Mouse (Mus musculus) MN1 (cell line): ENCODE results near the gene Dmxl2.

Source experiments
- DNase-seq: peaks from one replicate; pipeline ENCODE4 v3.0.0-alpha.2; 2016; ENCODE audit warnings: low spot score

Gene Dmxl2

DNA sequence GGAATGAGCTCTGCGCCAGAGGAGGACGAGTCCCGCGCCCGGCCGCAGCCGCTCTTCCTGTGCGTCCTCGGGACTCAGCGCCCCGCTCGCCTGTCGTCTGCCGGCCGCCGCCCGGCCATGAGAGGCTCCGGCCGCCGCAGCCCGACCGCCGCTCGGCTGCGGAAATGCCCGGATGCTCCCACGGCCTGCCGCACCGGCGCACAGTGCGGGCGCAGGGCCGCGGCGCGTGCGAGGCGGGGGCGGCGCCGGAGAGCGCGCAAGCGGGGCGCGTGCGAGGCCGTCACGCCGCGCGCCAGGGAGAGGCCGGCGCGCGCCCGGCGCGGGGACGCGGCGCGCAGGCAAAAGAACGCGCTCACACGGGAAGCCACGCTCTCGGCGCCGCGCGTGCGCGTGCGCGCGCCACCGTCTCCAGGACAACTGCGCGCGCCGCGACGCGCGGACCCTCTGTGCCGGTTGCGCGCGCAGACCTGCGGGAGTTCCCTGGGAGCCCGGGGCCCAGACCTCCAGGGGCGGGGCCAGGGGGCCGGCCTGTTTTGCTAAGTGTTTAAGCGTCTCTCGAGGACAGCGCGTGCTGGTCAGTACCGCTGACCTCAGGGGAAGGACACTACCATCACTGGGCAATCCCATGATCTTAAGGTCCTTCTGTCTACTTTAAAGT lies at the start of gene Dmxl2:
Dmxl2 (minus strand) TSS at position 174 of the 658 bp plus-strand sequence.
- DNase-seq, result peak; percentile 99

DNA sequence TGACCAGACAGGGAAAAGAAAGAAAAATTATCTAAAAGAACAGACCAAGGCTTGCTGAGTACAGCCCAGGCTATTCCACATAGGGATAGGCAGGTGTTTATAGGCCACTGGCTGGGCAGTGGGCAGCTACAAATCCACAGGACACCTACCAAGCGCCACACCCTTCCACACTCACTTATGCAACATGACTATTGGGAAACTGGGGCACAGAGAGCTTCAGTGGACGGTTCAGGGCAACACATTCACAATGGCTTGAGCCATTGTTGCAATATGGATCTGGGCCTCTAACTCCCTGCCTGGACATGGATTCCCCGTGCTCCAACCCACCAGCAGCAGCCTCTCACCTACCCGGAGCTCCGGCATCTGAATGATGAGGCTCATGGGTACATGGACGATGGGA lies 48.0 kb upstream of the Dmxl2 start:
- DNase-seq, result no peak

DNA sequence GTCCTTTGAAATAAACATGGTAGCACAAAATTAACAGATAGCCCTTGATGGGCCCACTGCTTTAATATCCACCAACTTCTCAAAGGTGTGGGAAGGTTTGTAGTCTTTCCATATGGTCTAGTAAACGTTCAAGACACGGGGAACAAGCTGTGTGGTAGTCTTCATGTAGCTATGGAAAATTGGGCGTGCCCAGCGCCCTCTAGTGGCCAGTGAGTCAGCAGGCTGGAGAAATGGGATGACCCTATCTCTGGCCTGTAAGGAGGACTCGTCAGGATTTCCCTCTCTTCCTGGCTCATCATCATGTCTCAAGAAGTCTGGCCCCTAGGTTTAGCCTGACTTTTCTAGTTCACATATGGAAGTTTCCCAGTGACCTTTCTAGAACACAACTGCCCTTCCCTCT lies 46.1 kb upstream of the Dmxl2 start:
- peak; percentile 47 for DNase-seq

DNA sequence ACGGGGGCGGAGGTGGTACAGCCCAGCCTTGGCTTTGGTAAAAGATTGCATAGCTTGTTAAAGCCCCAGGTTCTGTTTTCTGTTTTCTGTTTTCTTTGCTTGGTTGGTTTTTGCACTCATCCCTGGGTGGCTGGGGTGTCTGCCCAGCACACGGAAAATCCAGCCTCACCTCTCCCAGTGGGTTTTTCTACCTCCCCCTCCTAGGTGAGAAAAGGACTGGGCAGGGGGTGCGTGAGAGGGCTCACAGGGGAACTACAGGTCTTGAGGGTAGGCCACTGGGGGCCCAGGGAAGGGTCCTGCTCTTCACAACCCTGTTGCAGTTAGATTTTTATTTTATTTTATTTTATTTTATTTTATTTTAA lies 43.5 kb upstream of the Dmxl2 start:
- no peak for DNase-seq

DNA sequence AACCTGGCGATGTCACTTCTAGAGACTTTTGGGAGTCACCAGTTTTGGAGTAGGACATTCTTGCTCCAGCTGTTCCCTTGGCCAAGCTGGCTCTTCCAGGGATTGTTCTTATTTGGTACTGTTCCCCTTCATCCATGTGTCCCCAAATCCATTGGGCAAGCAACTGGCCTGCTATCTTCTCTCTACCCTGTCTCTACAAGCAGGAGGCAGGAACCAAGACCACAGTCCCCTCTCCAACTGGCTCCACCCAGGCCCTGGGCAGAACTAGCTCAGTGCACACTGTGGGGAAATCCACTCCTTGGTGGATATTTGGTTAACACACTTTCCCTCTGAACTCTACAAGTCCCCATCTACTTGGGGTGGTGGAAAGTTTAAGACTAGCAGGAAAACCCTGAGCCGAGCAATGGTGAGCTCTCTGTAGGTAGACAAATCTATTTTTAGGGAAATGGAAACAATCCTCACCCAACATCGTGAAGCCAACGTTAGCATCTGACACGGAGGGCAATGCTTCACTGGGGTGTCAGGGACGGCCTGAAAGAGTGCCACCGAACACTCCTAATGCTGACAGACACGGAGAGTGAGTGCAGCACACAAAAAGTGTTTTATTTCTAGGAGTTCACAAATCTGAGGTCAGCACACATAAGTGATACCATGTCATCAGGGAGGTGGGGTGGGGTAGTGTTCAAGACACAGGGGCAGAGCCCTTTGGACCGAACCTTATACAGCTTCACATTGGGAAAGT lies 43.0 kb upstream of the Dmxl2 start:
- DNase-seq, result no peak

DNA sequence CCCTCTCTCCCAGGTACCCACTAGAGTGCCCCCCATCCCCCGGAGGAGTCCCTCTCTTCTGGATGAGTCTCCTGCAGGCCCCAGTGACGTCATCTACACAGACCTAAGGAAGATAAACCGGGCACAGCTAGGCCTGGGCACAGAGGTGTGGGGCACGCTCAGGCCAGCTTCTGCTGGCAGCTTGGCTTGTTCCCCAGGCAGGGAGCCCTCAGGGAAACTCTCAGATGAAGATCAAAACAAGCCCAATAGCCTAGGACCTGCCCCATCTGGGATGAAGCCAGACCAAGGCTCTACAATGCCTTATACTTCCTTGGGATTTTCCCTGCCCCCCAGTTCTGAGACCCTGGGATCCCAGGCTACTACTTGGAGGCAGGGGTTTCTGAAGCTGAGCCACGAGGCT lies 39.4 kb upstream of the Dmxl2 start:
- DNase-seq, result no peak

DNA sequence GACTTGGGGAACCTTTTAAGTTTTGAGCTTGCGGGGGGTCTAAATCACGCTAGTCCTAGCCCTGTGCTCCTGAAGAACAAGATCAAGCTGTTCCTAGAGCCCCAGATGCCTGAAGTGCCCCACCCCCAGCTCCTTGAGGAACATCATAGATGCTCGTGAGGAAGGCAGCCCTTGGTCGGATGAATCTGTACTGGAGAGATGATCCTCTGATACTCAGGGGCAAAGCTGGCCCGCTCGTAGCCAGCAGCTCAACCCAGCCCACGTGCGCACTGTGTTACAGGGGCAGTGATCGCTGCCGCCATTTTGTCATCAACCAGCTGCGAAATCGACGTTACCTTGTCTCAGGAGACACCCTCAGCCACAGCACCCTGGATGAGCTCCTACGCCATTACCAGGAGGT lies 37.3 kb upstream of the Dmxl2 start, which contains the start of gene Sh2d7:
Sh2d7 (plus strand) TSS at position 301 of the 400 bp plus-strand sequence.
- no peak for DNase-seq

DNA sequence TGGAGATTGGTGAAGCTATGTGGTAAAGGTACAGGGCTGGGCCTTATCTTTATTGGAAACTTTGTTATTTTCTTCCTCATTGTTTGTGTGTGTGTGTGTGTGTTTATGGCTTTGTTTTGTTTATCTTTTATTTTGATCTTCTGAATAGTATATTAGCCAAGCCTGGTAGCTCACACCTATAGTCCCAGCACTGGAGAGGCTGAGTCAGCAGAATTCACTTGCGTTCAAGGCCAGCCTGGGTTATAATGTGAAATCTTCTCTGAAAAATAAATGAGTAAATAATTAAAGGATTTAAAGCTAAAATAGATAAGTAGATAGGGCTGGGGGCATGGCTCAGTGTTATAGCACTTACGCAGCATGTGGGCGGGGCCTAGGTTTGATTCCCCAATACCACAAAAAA lies 36.8 kb upstream of the Dmxl2 start:
- no peak for DNase-seq

DNA sequence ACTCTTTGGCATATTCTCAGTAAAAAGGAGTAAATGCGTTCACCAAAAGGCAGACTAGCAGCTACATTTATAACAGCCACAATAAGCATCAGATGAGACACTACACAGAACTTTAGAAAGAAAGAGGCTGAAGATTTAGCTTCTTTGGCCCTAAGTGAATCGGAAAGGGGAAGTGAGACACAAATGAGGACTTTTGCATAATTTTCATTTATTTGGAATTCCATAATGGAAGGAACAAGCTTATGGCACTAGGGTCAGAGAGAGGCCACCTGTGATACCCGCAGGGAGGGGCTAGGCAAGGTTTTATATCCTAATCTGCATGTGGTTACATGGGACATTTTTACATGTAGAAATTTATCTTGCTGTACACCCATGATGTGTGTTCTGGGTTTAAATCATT lies 36.1 kb upstream of the Dmxl2 start:
- DNase-seq, result no peak

DNA sequence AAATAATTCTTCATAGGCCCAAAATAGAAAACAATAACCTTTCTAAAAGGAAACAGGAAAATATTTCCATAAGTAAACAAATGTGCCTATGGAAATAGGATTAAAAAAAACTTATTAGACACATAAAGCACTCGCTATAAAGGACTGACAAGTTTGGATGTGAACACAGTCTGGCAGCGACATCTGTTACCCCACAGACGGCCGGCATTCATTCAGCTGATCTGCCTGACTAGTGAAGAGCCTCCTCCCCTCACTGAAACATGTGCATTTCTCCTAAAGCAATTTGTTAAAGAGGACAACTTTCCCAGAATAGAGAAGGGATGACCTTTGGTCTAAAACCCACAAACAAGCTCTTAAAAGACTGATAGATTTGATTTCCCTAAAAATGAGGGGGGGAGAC lies 35.6 kb upstream of the Dmxl2 start:
- DNase-seq, result no peak

DNA sequence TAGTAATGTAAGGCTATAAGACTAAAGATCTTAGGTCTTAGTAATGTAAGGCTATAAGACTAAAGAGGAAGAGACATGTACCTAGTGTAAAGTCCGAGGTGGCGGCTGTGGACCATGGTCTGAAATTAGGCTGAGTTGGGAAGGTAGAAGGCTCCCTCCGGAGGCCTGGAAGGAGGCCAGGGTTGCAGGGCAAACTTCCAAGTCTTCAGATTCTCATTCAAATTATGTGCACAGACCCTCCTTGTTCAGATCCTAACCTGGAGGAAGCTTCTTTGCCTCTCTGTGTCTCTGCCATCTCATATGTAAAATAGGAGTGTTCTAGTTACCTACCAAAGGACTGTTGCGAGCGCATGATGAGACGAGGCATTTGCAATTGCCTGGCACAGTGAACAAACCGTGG lies 34.8 kb upstream of the Dmxl2 start:
- no peak for DNase-seq

DNA sequence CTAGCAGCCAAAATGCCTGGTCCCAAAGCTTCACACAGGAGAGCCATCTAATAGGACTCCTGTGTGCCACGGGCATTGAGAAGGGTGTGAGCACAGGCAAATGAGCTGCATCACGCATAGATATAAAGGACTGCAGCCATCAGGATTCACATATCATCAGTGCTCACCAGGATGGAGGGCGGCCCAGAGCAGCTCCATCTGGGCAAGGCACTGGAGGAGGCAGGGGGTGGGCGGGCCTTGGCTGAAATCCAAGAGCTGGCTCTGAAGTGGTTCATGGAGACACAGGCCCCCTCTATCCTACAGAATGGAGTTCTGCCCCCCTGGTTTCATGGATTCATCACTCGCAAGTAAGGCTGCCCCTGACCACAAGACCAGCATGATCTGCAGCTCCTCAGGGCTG lies 32.5 kb upstream of the Dmxl2 start:
- peak; percentile 30 for DNase-seq

DNA sequence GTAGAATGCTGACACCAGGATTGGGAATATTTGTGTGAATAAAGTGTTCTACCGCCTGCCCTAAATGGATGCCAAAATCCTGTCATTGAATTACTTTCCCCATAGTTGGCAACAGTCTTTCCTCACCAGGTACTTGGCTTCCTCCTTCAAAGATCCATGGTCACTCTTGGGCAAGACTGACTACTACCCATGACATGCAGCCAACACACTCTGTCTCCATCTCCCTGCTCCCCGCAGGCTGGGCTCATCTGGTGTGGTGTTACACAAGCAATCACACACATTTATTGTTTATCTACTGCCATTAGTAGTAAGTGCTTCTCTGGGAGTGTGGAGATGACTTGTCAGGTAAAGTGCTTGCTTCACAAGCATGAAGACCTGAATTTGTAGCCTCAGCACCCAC lies 31.5 kb upstream of the Dmxl2 start:
- no peak for DNase-seq

DNA sequence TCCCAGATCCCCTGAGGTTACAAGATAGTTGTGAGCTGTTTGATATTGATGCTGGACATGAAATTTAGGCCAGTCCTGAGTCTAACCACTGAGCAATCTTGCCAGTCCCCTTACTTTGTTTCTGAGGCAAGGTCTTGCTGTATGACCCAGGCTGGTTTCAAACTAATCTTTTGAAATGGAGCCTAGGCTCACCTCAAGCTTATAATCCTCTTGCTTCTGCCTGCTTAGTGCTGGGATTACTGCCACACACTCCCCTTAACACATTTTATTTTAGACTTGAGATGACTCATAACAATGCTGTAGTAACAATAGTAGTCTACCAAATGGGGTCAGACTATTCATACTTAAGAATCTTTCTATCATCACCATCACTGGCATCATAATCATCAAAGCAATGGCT lies 30.0 kb upstream of the Dmxl2 start:
- DNase-seq, result no peak

DNA sequence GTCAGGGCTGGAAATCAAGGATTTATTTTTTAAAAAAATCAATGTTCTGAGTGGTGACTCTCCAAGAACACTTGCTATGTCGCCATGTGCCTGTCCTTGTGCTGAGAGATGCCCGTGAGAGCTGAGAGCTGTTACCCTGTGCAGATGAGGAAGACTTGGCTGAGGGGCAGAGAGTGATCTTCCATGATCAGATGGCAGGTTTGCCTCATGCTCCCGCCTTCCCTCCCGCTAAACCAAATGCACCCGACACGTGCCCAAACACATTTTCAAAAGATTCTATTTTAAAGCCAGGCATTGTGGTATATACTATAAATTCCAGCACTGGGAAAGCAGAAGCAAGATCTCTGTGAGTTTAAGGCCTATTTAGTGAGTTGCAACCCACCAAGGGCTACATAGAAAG lies 29.4 kb upstream of the Dmxl2 start:
- DNase-seq, result no peak

DNA sequence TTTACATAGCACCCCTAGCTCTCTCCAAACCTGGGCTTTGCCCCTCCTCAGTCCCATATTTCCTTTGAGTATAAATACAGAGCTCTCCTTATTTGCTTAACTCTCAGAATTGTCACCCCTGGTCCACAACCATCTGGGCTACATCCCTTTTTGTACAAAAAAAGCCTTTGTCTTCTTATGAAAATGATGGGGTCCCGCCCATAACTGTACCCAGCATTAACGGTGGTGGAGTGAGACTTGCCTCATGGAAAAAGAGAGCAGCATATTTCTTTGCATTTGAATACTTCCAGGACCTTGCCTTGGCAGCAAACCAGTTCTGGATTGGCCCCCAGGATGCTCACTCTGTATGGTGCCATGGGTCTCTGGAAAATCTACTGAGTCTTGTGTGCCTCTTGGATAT lies 28.5 kb upstream of the Dmxl2 start:
- DNase-seq, result no peak

DNA sequence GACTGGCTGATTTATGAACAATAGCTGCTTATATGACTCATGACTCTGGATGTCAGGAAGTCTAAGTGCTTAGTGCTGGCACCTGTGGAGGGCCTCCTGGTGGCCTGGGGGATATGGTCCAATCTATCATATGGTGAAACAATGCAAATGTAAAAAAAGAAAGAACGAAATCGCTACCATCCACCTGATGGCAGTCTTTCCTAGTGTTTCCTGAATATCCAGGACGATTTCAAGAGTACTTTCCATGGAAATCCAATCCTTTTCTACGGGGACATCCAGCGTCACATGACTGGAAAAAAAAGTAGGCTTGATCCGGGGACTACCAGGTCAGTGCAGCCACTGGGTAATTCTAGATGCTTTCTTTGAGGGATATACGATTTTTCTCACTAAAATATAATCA lies 26.3 kb upstream of the Dmxl2 start:
- DNase-seq, result no peak

DNA sequence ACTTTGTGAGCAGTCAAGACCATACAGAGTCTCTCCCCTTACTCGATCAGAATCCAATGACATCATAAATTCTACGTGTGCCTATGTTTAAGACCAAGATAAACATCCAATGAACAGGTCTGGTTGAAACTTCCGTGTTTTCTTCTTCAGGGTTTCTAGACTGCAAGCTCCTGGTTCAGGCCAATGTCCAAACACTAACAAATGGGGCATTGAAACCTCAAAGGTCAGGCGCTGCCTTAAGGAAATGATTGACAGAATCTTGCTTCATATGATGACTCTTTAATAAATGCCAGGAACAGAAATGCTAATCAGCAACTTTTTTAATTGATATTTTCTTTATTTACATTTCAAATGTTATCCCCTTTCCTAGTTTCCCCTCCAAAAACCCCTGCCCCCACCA lies 18.9 kb upstream of the Dmxl2 start:
- DNase-seq, result no peak

DNA sequence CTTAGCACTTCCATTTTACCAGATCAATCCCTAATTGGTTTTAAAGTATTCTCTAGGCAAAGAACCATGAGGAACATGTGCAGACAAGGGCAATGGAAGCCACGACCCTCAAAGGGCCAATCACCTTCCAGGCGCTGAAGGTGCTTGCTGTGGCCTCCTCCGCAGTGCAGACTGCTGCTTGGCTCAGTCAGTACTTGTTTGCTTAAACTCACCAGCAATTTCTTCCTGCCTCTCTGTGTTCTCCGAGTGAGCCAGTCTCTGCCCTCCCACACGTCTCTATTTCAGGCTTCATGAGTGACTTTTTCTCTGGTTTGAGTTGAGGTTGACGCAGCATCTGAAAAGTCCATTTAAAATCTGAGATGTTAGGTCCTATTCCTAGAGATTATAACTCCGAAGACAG lies 17.5 kb upstream of the Dmxl2 start:
- no peak for DNase-seq

DNA sequence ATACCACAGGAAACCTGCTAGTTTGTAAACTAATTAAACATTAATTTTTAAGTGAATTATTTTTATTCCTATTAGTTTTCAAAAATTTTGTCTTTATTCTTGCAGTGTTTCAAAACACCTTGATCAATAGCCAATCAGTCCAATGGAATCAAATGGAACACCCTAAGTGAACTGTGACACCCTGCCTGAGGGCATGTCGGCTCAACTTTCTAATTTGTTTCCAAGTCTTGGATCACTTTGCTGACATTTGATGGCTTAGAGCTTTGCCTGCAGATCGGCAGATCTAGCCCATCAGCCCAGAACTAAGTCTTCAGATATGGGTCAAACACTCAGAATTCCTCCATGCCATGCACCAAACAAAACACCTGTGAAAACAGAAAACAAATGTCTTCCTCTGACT lies 14.6 kb upstream of the Dmxl2 start:
- DNase-seq, result no peak

DNA sequence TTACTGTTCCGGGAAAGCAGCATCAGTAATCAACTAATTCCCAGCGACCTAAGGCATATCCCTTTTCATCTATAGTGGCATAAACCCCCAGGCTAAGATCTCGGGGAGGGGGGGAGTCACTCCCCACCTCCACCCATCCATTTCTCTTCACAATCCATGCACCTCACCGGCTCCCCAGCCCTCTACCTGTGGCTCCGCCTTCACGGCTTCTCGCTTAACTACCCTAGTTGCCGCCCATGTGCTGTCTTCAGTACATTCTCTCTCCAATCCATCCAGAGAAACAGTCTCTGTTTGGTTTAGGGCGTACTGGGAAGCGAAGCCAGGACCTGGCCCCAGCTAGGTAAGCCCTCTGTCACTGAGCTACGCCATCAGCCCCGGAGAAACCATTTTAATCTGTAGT lies 1.4 kb upstream of the Dmxl2 start:
- DNase-seq, result peak; percentile 18

DNA sequence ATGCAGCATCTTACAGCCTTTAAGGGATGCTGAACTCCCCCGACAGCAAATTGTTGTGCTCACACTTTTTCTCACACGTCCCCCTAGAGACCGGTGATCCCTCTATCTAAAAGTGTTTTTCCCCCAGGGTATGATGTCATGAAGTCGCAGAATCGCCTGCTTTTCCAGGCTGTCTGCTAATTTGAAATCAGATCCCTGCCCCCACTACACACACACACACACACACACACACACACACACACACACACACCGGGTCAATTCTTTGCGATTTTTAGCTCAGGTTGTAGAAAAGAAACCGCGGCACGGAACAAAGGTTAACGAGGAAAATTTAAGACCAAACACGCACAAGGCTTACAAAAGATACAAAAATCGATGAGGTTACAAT lies 677 bp upstream of the Dmxl2 start:
- no peak for DNase-seq

DNA sequence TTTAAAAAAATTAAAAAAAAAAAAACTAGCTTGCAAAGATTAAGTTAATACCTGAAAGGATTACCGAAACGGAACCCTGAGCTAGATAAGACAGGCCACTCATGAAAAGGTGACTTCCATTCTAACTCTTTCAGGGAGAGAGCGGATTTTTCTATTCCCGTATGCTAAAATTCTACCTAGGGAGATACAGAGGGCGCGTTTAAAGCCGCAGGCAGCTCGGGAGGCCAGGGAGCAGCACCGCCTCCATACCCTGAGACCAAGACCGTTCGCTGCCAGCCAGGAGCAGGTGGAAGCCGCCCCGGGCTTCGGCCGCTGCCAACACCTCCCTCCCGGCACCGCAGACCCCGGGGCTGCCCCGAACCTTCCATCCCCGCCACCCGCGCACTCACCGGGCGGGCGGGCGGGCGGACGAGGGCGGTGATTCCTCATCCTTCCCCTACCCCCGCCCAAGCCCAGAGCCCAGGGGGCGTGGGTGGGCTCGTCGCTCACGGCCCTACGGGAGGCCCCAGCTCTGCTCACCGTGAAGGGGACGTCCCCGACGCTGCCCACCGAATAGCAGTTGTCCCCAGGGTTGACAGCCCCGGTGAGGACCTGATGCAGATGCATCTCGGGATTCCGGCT lies 484 bp downstream of the Dmxl2 start:
- DNase-seq, result peak; percentile 57

DNA sequence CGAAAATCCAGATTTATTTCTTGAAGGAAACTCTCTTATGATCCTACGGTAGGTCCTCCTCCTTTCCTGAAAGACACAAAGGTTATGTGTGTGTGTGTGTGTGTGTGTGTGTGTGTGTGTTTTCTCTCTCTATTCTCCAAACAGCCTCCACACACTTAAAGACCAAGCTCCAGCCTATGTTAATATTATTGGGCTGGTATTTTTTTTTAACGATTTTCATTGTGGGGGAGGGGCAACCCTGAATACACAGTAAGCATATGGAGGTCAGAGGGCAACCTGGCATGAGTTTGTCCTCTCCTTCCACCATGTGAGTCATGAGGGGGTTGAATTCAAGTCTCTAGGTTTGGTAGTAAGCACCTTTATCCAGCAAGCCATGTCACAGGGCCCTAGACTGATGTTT lies 1.6 kb downstream of the Dmxl2 start:
- DNase-seq, result no peak
